Mouse (Mus musculus): ENCODE measurements around the gene B3glct.
A peak's percentile ranks its signal among the peaks of the same experiment; 100 is the strongest.

B3glct gene

GRCm38 (mm10) chr5:149678100-149678989 lies at the start of gene B3glct:
Gene B3glct, plus strand, starts transcription at chr5:149678230.
- peak; percentile 58 for DNase-seq (ENCODE audit: low read depth)

- DNase-seq (ENCODE audit: low read depth) = no peak
Observed at GRCm38 (mm10) chr5:149634409-149635035, 43.5 kb upstream of the B3glct start.

GRCm38 (mm10) chr5:149635556-149635955 lies 42.5 kb upstream of the B3glct start:
- no peak for DNase-seq (ENCODE audit: low read depth)

GRCm38 (mm10) chr5:149636075-149636920 lies 41.7 kb upstream of the B3glct start, which contains the start of gene Hsph1:
Gene Hsph1, minus strand, starts transcription at chr5:149636376.
- DNase-seq (ENCODE audit: low read depth) = peak; percentile 93

- no peak for DNase-seq (ENCODE audit: low read depth)
Observed at GRCm38 (mm10) chr5:149637306-149637705, 40.7 kb upstream of the B3glct start.

GRCm38 (mm10) chr5:149641277-149641892 lies 36.6 kb upstream of the B3glct start:
- no peak for DNase-seq (ENCODE audit: low read depth)

GRCm38 (mm10) chr5:149642366-149642765 lies 35.7 kb upstream of the B3glct start:
- no peak for DNase-seq (ENCODE audit: low read depth)

GRCm38 (mm10) chr5:149642783-149643509 lies 35.1 kb upstream of the B3glct start:
- DNase-seq (ENCODE audit: low read depth) = no peak

- DNase-seq (ENCODE audit: low read depth) = no peak
Observed at GRCm38 (mm10) chr5:149647367-149648115, 30.5 kb upstream of the B3glct start.

GRCm38 (mm10) chr5:149648196-149648595 lies 29.8 kb upstream of the B3glct start:
- DNase-seq (ENCODE audit: low read depth) = no peak

- peak; percentile 54 for DNase-seq (ENCODE audit: low read depth)
Observed at GRCm38 (mm10) chr5:149648895-149649406, 29.1 kb upstream of the B3glct start.

- DNase-seq (ENCODE audit: low read depth) = no peak
Observed at GRCm38 (mm10) chr5:149649499-149650178, 28.4 kb upstream of the B3glct start.

GRCm38 (mm10) chr5:149650179-149650553 lies 27.9 kb upstream of the B3glct start:
- DNase-seq (ENCODE audit: low read depth) = no peak

GRCm38 (mm10) chr5:149655636-149656035 lies 22.4 kb upstream of the B3glct start:
- no peak for DNase-seq (ENCODE audit: low read depth)

GRCm38 (mm10) chr5:149658022-149658421 lies 20.0 kb upstream of the B3glct start:
- DNase-seq (ENCODE audit: low read depth) = no peak

- no peak for DNase-seq (ENCODE audit: low read depth)
Observed at GRCm38 (mm10) chr5:149658741-149659413, 19.2 kb upstream of the B3glct start.

GRCm38 (mm10) chr5:149659414-149659780 lies 18.6 kb upstream of the B3glct start:
- DNase-seq (ENCODE audit: low read depth) = no peak

- no peak for DNase-seq (ENCODE audit: low read depth)
Observed at GRCm38 (mm10) chr5:149661428-149661827, 16.6 kb upstream of the B3glct start.

- no peak for DNase-seq (ENCODE audit: low read depth)
Observed at GRCm38 (mm10) chr5:149662980-149663379, 15.1 kb upstream of the B3glct start.

Measured in c-Kit-positive CD71-negative TER-119-negative erythroid progenitor cells, embryonic 14.5 days (primary cell).